Mouse (Mus musculus) kidney, adult 11 months (tissue): ENCODE measurements at regions not wholly inside any gene's neighbourhood (a gene's known extent, or its start where the extent isn't known, plus 50 kb on each side); places are given as distances from the start of the nearest gene placed in this dataset.

Experiments
- DNase-seq: peaks from one replicate; pipeline ENCODE4 v3.0.0; 2022

DNA sequence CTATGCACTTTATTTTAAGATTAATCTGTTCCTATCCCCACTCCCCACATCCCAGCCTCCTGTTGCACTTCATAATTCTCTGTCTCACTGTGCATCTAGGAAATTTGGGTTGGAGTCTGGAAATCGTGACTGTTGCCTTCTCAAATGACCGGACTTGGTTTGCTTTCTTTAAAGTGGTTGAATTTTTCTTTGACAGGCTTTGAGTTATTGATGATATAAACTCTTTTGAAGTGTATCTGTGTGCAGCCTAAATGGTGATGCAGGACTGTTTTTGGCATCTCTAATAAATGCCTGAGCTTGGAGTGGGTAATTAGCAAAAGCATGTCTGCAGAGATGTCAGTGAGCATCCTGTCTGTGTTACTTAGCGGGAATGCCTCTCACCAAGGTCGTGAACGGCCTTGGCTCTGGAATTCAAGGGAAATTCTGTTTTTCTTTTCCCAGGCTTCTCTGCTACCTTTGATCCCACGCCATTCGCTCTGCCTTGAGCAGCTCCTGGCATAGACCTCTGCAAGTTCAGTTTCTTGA lies 292.8 kb upstream of the Igfbp3 start:
- DNase-seq: no peak

DNA sequence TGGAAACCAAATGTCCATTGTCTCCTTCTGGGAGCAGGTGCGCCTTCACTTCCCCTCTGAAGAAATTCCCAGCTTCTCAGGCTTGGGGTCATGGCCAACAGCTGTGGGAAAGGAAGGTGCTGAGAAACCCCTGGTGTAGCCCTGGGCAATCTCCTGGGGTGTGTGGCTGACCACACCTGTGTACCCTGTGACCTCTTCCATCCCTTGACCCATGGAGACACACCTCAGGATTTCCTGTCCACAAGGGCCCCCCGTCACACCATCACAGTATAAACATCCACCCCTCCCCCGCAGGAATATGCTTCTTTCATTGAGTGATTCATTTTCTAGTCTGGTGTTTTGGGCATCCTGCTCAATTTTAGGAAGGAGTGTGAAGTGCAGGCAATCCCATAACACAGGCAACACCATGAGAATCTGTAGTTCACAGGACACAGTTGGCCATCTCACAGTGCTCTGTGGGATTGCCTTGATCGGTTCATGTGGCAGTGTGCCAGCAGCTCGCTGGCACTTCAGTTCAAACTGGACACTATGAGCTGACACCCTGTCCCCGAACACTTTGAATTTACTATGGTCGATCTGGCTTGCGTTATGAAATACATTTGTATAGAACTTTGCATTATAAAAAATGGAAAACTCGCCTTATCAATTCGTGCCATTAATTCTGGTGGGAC lies 291.1 kb upstream of the Igfbp3 start:
- peak; percentile 44 for DNase-seq

DNA sequence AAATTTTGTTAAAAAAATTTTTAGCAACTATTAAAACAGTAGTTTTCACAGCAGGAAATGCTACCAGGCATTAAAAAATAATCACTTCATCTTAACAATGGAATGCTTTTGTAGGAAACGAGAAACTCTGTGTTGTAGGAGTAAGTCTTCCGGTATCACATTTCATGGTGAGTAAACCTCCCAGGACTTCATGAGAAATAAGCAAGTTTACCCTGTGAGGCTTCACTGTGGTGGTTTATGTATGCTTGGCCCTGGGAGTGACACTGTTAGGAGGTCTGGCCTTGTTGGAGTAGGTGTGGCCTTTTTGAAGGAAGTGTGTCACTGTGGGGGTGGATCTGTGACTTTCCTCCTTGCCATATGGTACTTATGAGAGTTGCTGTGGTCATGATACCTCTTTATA lies 289.0 kb upstream of the Igfbp3 start:
- DNase-seq: no peak

DNA sequence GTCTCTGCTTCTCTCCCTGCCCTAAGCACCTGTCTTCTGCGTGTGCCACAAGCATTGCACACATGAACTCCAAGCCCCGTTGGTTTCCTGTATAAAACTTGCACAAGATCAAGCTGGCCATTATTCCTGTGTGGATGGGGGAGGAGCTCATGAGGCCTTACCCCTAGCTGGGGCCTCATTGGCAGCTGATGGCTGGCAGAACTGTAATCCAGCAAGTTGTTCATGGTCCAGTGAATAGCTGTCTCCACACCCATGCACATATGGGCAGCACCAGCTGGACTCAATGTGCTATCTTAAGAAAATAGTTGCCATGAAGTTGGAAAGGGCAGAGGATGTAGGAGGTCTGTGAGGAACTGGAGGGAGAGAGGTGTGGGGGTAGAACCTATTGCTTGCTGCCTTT lies 288.3 kb upstream of the Igfbp3 start:
- DNase-seq: no peak

DNA sequence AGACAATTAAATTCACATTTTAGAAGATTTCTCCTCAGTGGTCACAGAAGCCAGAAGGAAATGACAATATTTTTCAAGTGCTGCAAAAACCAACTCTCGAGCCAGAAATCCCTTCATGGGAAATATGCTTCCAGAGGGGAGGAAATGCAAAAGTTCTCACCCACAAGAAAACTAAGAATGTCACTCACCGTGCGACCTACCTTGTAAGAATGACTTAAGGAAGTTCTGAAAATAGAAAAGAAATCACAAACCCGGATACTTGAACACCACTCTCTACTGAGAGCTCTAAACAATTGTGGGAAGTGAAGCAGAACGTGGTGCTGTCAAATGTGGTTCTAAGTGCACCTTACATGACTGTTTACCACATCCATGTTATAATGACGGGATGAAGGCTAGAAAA lies 284.1 kb upstream of the Igfbp3 start:
- peak; percentile 20 for DNase-seq

DNA sequence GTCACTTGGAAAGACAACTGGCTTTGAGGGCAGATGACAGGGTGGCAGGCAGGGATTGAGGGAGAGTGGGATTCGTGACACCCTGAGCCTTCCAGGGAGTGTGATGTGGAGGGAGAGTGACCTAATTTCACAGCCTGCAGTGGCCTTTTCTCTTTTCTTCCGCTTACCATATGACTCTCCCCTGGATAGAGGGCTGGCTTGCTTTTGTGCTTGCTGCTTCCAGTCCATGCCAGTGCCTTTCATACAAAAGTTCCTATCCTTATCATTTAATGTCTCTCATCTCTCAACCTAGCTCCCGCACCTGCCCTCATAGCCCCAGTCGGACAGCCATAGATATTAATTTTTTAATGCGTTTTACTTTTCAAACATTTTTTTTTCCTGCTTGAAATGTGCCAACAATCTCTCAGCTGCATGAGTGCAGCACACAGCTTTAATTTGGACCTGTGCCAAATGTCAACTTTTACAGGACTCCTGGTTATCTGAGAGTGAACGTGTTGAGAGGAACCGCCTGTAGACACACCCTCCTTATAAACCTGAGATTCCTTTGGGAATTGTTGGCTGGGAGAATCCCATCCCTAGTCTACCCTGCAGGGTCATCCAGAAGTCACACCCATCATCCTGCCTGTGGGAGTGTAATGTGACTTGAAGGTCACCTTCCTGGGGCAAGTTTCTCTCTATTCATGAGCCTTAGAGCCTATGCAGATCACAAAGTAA lies 260.3 kb upstream of the Igfbp3 start:
- no peak for DNase-seq

DNA sequence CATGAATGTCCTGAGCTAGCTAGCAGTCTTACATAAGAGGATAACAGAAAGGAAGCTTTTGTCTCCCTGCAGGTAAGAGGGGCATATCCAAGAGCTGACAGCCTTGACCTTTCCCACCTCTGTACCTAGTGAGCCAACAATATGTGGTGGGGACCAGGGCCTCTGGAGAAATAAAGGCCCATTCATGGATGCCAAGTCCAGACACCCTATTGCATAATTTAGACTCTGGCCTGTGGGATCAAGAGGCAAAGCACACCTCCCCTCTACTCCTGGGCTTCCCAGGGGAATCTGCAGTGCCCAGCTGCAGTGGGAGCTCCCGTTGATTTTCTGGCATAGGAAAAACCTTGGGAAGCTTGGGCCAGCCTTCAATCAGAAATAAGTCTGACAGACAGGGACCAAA lies 251.8 kb upstream of the Igfbp3 start:
- DNase-seq: no peak

DNA sequence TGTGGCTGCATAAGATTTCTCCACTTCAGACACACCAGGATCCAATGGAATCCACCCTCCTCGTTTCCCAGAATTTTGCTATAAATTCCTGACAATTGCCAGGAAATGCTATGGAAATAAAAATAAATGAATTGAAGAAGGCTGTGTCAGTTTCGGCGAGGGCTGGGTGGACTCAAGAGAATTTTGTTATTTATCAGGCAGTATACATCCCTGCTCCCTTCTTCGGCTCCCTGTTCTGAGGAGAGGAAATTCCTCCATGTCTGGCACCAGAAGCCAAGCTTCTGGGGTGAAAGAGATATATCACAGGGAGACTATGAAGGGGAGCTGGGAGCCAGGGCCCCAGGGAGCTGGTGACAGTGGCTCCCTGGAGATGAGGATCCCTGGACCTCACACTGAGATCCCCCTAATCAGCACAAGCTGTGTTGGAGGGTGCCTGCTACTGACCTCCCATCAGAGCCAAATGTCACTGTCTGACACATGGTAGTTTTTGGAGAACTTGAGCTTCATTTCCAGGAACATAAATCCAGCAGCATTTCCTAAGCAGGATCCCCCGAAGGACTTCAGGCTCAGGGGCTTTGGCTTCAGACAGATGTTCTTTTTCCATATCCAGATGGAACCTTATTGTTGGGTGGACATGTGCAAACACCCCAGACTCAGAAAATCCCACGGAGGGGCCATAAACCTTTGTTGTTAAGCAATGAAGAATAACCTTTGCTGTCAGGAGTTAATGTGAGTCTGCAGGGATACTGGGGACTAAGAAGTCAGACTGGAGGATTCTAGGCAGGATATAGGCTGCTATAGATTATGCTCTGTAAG lies 248.4 kb upstream of the Igfbp3 start:
- DNase-seq: no peak

DNA sequence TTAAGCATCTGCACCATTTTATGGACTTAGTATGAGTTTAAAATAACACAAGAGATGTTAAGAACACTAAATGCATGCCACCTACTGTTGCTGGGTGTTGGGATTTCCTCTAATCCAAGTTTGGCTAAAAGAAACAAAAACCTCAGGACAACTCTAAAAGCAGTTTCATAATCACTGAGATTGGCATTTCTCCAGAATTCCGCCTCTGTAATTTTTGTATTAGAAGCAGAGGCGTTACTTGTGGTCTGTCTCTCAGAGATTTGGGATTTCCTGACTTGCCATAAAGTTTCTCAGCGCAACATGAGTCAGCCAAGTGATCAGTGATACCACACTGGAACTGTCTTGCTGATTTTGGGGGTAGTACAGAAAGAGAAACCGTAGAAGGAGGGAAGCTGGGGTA lies 238.0 kb upstream of the Igfbp3 start:
- no peak for DNase-seq

DNA sequence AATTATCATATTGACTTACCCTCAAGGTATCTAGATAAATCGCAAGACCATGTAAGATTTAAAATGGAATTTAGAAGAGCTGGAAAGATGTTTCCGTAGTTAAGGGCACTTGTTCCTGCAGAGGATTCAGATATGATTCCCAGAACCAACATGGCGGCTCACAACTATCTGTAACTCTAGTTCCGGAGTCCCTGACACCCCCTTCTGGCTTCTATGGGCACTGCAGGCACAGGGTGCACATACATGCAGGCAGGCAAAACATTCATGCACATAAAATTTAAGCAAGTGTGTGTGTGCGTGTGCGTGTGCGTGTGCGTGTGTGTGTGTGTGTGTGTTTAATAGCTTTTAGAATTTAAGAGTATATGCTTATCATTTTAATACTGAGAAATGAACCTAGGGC lies 230.8 kb upstream of the Igfbp3 start:
- DNase-seq: no peak

DNA sequence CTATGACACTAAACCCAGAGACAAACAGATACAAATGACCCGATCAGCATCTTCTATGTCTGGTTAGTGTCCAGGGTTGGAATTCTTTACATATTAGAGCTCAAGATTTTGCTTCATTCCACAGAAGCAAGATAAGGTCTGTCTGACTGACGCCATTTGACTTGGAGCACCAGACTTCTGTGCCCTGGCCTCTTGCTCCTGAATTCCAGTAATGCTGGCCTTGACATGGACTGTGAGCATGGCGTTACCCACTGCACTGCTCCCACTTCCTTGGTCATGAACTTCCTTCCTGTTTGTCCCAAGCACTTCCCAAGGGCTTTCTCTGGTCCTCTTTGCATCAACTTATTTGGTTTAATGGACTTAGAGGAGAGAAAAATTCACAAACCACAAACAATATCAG lies 225.6 kb upstream of the Igfbp3 start:
- DNase-seq: peak; percentile 30

DNA sequence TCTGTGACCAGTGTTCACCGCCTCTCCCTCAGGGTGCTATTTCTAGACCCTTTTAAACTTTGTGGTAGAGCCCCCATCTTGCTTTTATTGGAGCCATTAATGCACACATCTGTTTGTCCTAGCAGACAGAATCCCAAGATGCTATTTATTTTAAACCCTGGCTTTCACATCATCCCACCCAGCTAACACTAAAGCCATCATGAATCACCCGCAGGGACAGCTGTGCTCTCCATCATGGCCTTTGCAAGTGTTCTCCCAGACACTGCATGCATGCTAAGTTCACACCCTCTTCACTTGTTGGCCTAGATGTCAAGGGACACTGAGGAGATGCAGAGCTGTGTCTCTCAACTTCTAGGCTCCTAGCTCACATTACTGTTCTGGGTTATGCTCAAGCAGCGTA lies 220.9 kb upstream of the Igfbp3 start:
- no peak for DNase-seq

DNA sequence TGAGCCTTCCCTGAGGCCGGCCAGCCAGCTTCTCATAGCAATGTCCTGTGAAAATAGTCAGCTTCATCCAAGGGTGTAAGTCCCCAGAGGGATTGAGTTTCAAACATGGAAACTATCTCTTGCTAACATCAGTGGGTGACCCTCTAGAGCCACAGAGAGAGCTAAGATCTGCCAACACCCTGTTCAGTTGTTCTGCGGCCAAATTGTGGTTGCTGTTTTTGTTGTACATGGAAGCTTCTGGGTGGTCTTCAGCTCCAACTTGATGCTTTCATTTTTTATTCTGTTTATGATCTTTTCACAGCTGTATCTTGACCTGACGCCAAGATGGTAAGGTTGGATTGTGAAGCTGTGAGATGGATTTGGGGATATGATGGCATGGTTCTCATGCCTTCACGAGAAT lies 214.0 kb upstream of the Igfbp3 start:
- DNase-seq: no peak

DNA sequence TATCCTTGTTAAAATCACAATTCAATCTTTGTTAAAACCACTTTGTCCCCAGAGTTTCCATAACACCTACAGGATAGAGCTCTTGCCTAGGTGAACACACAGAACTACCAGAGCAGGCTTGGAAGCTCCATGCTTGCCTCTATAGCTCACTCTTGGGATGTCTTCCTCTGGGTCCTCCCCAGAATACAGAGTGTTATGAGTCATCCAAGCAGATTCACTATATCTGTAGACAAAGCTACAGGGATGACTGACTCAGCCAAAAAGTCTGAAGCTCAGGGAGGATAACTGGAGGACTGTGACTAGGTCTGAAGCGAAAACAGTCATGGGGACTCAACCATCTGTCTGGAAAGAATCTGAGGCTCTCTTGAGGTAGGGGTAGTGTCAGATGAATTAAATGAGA lies 211.5 kb upstream of the Igfbp3 start:
- no peak for DNase-seq

DNA sequence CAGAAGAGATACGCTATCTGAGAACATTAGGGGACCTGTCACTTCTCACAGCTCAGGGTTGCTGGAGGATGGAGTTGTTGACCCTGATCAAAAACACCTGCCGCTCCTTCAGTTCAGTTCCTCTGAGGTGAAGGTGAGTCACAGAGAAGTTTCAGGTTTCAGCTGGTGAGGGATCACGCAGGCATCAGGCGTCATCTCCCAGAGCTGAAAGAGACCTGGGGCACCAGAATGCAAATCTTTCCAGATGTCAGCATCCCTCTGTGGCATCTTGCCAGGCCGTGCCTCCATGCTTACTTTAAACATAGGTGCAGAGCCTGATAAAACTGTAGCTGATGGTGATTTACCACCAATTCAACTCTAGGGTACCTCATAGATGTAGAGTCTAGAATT lies 210.4 kb upstream of the Igfbp3 start:
- DNase-seq: peak; percentile 12

DNA sequence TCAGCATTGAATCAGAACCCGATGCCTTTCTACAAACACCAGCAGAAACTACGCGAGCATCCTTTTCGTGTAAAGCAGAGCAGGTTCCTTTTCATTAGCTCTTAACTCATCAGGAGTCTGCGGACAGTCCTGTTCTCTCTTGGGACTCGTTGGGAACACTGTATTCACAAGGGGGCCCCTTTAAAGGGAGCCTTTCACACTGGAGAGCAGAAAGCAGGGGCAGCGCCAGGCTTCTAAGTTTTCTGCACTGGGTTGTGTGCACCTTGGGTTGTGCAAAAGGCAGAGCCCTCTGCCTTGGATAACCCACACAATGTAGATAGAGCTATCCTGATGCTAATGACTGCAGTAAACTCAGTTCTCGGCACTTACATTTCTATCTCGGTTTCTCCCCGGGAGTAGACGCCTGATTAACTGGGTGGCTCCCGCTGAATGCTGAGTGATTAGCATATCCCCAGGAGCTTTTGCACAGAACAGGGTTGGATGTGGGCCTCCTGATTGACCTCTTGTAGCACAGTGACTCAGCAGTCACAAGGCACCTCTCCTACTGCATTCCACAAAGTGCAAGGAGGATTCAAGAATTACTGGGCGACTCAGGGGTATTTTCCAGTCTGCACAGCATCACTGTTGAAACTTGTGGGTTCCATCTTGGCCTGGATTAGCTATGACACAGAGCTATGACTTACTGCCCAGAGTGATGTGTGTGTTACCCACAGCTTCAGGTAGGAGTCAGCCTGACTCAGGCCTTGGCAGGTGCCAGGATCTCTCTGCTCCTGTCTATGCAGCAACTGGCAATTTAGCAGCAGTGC lies 209.8 kb upstream of the Igfbp3 start:
- peak; percentile 43 for DNase-seq

DNA sequence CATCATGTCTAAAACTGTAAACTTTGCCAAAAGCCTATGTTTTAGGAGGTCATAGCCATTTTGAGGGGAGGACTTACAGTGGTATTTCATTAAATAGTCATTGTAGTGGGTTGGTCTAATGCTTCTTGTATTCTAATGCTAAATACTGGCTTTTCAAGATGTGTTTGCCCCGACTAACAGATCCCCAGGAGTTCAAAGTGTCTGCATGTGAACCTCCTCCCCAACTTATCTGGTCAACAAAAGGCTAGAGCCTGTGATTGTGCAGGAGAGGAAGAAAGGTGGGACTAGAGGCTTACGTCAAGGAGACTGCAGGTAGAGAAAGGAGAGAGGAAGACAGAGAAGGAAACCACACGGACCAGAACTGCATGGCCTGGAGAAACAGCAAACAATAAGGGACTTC lies 198.9 kb upstream of the Igfbp3 start:
- no peak for DNase-seq

DNA sequence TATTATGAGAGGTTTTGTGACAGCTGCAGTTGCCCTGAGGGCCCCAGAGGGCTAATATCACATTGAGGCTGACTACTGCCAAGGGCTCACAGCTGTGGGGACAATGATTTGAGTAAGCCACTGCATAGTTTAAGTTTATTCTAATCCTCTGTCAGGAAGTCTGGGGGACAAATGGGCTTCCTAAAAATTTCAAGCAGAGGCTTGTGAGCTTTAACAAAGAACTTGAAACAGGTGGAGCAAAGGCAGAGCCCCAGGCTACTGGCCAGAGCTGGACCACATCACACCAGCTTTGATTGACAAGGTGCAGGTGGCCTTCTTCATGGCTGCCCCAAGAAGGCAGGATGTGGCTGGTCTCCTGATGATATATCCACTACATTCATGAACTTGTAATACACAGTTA lies 195.3 kb upstream of the Igfbp3 start:
- DNase-seq: no peak

DNA sequence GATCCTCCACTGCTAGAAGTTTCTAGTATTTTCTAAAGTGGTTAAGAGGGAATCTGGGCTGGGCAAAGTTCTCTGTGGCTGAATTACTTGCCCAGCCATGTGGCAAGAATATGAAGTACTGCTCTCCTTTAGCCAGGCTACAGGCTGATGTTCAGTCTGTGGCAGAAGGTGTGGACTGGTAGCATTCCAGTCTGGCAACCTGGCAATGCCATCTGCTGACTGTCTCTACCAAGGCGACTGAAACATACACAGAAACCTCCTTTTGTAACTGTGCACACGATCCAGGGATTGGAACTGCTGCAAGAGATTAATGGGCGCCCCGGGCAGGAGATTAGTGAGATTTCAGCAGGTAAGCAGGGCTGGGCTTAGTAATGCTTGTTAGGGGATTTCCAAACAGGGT lies 190.9 kb upstream of the Igfbp3 start:
- peak; percentile 3 for DNase-seq

DNA sequence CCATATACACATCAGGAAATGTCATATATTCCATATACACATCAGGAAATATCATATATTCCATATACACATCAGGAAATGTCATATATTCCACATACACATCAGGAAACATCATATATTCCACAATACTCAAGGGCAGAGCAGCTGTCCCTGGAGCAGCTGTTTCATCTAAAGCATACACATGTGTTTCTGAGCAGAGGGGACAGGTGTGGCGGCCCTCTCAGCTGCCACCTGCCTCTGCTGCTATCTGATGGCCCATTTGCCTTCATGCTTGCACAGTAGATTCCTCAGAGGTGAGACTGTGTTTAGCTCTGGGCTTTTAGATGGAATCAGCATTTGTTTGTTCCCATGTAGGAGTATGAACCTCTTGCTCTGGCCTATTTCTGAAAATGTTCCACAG lies 158.1 kb upstream of the Igfbp3 start:
- no peak for DNase-seq

DNA sequence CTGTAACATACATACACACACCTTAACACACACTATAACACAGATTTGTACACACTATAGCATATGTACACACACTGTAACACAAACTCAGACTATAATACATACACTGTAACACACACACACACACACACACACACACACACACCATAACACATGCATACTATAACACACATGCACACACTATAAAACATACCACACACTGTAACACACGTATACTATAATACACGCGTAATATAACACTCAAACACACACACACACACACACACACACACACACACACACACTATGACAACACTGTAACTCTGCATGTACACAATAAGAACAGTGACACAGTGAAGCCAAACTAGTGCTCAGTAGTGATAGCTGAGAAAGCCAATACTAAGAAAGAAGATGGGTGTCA lies 147.7 kb upstream of the Igfbp3 start:
- no peak for DNase-seq

DNA sequence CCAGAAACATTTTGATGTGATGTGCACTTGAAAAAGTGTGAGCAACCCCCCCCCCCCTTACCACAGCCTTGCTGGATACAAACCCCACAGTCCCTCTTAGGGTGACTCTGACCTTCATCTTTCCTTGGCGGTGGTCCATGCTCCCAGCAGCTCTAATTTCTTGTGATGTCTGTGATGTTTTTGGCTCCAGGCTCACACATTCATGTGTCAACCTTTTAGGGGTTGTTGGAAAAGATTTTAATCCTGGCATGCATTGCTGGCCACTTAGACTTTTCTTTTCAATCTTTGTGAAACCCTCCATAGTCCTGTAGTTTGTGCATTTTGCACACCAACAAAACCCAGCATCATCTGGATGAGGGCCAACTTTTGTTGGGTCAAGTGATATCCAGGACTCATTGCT lies 134.9 kb upstream of the Igfbp3 start:
- no peak for DNase-seq

DNA sequence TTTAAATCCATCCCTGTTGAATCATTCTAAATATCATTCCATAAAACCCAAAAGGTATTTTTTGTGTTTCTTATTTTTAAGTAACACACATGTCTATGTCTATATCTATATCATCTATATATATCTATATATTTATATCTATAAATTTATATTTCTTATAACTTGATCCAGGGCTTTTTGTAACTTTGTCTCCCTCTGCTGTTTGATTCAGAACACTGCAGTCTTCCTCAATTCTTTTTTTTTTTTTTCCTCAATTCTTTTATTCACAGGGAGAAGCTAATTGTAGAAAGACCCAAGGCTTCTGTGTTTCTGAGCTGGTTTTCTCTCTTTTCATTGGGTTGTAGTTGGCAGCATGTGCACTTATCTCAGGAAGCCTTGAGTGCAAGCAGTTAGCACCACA lies 124.1 kb upstream of the Igfbp3 start:
- no peak for DNase-seq
